ENCODE assay signal across 14 mouse cellular contexts in genomic region chr9:44999171-44999570, GRCm38 (mm10). TPM values are rescaled to one million over a fixed set of nuclear protein-coding genes. Genes with fewer than 3 reads are reported as not detected.
A peak's percentile ranks its signal among the peaks of the same experiment; 100 is the strongest.
DNase-seq lines count a peak whose midpoint lies in the region; ATAC-seq and TF ChIP-seq lines count a peak whose summit lies in the region.
"Had no signal": no experiment of that assay in that cellular context is flagged by ENCODE, and none has a peak within 500 bp of the region (broad histone marks: within the 10 kb centered on the region; RNA-seq: fewer than 3 reads in every experiment).

No protein-coding gene starts in this region.

- no peak overlapping the region for H3K4me3 ChIP-seq in liver, adult 2 months (ENCODE audit: insufficient read depth, low read depth, low read length)
- H3K4me3 ChIP-seq in heart, embryonic 12.5 days, result no peak overlapping the region
- H3K4me3 ChIP-seq: heart, embryonic 10.5 days; stomach, embryonic 15.5 days had no signal

- H3K4me1 ChIP-seq in liver, adult 2 months (ENCODE audit: control insufficient read depth, insufficient read depth, low read length), result no peaks in the 10 kb centered on the region
- 0 out of 2 replicates have a peak, but pooled peaks cover 7% of the 10 kb centered on the region for H3K4me1 ChIP-seq in heart, embryonic 12.5 days (replicated peaks)
- H3K4me1 ChIP-seq: stomach, embryonic 15.5 days had no signal

- 65% methylated on average over 6 of the region's 6 CpGs for WGBS in liver, adult 2 months
- whole genome bisulfite sequencing in heart, embryonic 12.5 days, result 51% methylated on average over 6 of the region's 6 CpGs

- H3K27me3 ChIP-seq in liver, adult 2 months (ENCODE audit: control insufficient read depth, insufficient read depth, low read length), result no peaks in the 10 kb centered on the region
- H3K27me3 ChIP-seq in heart, embryonic 12.5 days (replicated peaks), result peaks cover 3% of the 10 kb centered on the region; the same call in 1 of the 2 replicates
- H3K27me3 ChIP-seq: stomach, embryonic 15.5 days had no signal

- no peak for TF ChIP-seq POLR2A in liver, adult 2 months (IDR thresholded peaks at IDR 0.05; ENCODE audit: extremely low read depth, insufficient read depth, low read length)

- no peak overlapping the region for H3K4me2 ChIP-seq in heart, embryonic 12.5 days
- H3K4me2 ChIP-seq: stomach, embryonic 15.5 days had no signal

- H3K79me2 ChIP-seq in liver, adult 2 months (ENCODE audit: control insufficient read depth, insufficient read depth, low read length), result no peaks in the 10 kb centered on the region

- DNase-seq in frontal cortex, postnatal 14 days (ENCODE audit: low spot score in 2 of 2), result no peak
- DNase-seq in liver, adult 2 months (ENCODE audit: extremely low read depth, low read depth, low spot score), result peak; percentile 6
- DNase-seq in liver, result no peak
- DNase-seq in cerebellum, postnatal 25 days, result peak; percentile 62 to 64
- peak; percentile 56 for DNase-seq in thymus, postnatal 25 days
- no peak for DNase-seq in lung, postnatal 10 days
- DNase-seq: lung, adult 2 months had no signal

- H3K9ac ChIP-seq in liver, adult 2 months (ENCODE audit: low read depth, low read length), result no peak overlapping the region
- no peak overlapping the region for H3K9ac ChIP-seq in heart, embryonic 12.5 days
- H3K9ac ChIP-seq: stomach, embryonic 15.5 days had no signal

- peak; percentile 67; the same call in 1 of the 2 replicates for ATAC-seq in frontal cortex, adult (ENCODE audit: low TSS enrichment)
- no peak for ATAC-seq in heart, embryonic 12.5 days (ENCODE audit: insufficient number of reproducible peaks, low FRiP score)
- ATAC-seq: hindbrain, postnatal 0 days had no signal

- no peaks in the 10 kb centered on the region for H3K9me3 ChIP-seq in heart, embryonic 12.5 days (replicated peaks)
- H3K9me3 ChIP-seq: heart, embryonic 10.5 days; stomach, embryonic 15.5 days had no signal

- no peak overlapping the region for H3K27ac ChIP-seq in liver, adult 2 months (replicated peaks; ENCODE audit: insufficient read depth, low read depth, low read length)
- no peak overlapping the region for H3K27ac ChIP-seq in heart, embryonic 12.5 days (ENCODE audit: poor library complexity, severe bottlenecking)
- H3K27ac ChIP-seq: heart, embryonic 10.5 days; hindbrain, postnatal 0 days; stomach, embryonic 15.5 days had no signal

- no peaks in the 10 kb centered on the region for H3K36me3 ChIP-seq in liver, adult 2 months (ENCODE audit: control insufficient read depth, insufficient read depth, low read length)
- no peaks in the 10 kb centered on the region for H3K36me3 ChIP-seq in heart, embryonic 12.5 days
- H3K36me3 ChIP-seq: heart, embryonic 10.5 days; stomach, embryonic 15.5 days had no signal

- no peak for TF ChIP-seq CTCF in liver, adult 2 months (IDR thresholded peaks at IDR 0.05; ENCODE audit: low read depth, low read length)

RNA-seq across cellular contexts. Expression of gene Cd3e, which starts 10.3 kb away (rescaled TPM):
- total RNA-seq in liver, adult 2 months (2014; rRNA removed), result 0.09 and 0.60 TPM in 2 replicates
- 0.68 and 0.82 TPM in 2 replicates for polyA plus RNA-seq in liver, adult 2 months (2012; rRNA removed)
- polyA plus RNA-seq in heart, embryonic 12.5 days (2016; fragmentation: Nextera tagmentation; extraction: Ambion mirVana), result not detected in 2 replicates
- total RNA-seq: hindbrain, postnatal 0 days; left cerebral cortex, postnatal 25 days had no signal
- polyA plus RNA-seq: heart, embryonic 10.5 days had no signal

RNA-seq across cellular contexts. Expression of gene Cd3d, which starts 17.6 kb away (rescaled TPM):
- 0.09 and 0.20 TPM in 2 replicates for total RNA-seq in liver, adult 2 months (2014; rRNA removed)
- polyA plus RNA-seq in liver, adult 2 months (2012; rRNA removed), result 0.37 and 0.73 TPM in 2 replicates
- polyA plus RNA-seq in heart, embryonic 12.5 days (2016; fragmentation: Nextera tagmentation; extraction: Ambion mirVana), result not detected in 2 replicates
- total RNA-seq: hindbrain, postnatal 0 days; left cerebral cortex, postnatal 25 days had no signal
- polyA plus RNA-seq: heart, embryonic 10.5 days had no signal

RNA-seq across cellular contexts. Expression of gene Cd3g, which starts 18.9 kb away (rescaled TPM):
- total RNA-seq in liver, adult 2 months (2014; rRNA removed), result 1.1 and 1.6 TPM in 2 replicates
- polyA plus RNA-seq in liver, adult 2 months (2012; rRNA removed), result 0.38 and 0.83 TPM in 2 replicates
- 0.35 TPM in 1 of 2 replicates, not detected in the other for polyA plus RNA-seq in heart, embryonic 12.5 days (2016; fragmentation: Nextera tagmentation; extraction: Ambion mirVana)
- total RNA-seq: hindbrain, postnatal 0 days; left cerebral cortex, postnatal 25 days had no signal
- polyA plus RNA-seq: heart, embryonic 10.5 days; hindbrain, postnatal 0 days had no signal

RNA-seq across cellular contexts. Expression of gene Ube4a, which starts 33.8 kb away (rescaled TPM):
- total RNA-seq in liver, adult 2 months (2014; rRNA removed), result 33.6 and 37.0 TPM in 2 replicates
- polyA plus RNA-seq in liver, adult 2 months (2012; rRNA removed), result 11.6 and 11.9 TPM in 2 replicates
- 18.9 and 21.6 TPM in 2 replicates for polyA plus RNA-seq in heart, embryonic 12.5 days (2016; fragmentation: Nextera tagmentation; extraction: Ambion mirVana)

RNA-seq across cellular contexts. Expression of gene Mpzl2, which starts 40.4 kb away (rescaled TPM):
- total RNA-seq in liver, adult 2 months (2014; rRNA removed), result 24.2 and 29.9 TPM in 2 replicates
- 20.5 and 34.0 TPM in 2 replicates for polyA plus RNA-seq in liver, adult 2 months (2012; rRNA removed)
- 0.92 and 0.96 TPM in 2 replicates for polyA plus RNA-seq in heart, embryonic 12.5 days (2016; fragmentation: Nextera tagmentation; extraction: Ambion mirVana)
- total RNA-seq: monocyte, adult 5-6 weeks had no signal

Comparison
In these comparisons a context has a peak if more than half of its experiments do, and no peak if none do; other contexts are left out.
1. DNase-seq: peak in liver, adult 2 months (single experiment), cerebellum, postnatal 25 days (2 of 2) and thymus, postnatal 25 days (single experiment); none in frontal cortex, postnatal 14 days (0 of 2), liver (single experiment) and lung, postnatal 10 days (single experiment).